Mouse (Mus musculus) limb, embryonic 14.5 days (tissue): ENCODE data around the gene Gm49661. TPM values are rescaled to one million over a fixed set of nuclear protein-coding genes. Genes with fewer than 3 reads are reported as not detected.

Source experiments
- ATAC-seq: fragments of 200-750 bp; cut with Nextera tagmentation; 2 replicates; pipeline ENCODE4 v1.8.0; 2017; ENCODE audit warnings: low read depth, moderate number of reproducible peaks, moderate TSS enrichment; ENCODE audit not compliant: low FRiP score
- DNase-seq: peaks from one replicate; pipeline ENCODE4 v3.0.0-alpha.2; 2015; ENCODE audit warnings: low spot score
- H3K27ac ChIP-seq: fragments of 300-500 bp; sonication (generic); replicated peaks from 2 replicates; pipeline ENCODE4 v1.5.1; 2014; ENCODE audit warnings: low read depth, mild to moderate bottlenecking, low read length, moderate library complexity, mixed read lengths
- H3K27me3 ChIP-seq: fragments of 300-500 bp; sonication (generic); 2 replicates; pipeline ENCODE4 v1.6.1; 2014; ENCODE audit warnings: low read length, mixed read lengths; ENCODE audit not compliant: control insufficient read depth, insufficient read depth
- H3K36me3 ChIP-seq: fragments of 300-500 bp; sonication (generic); 2 replicates; pipeline ENCODE4 v1.6.1; 2014; ENCODE audit warnings: mild to moderate bottlenecking, low read length, moderate library complexity, mixed read lengths; ENCODE audit not compliant: control insufficient read depth, insufficient read depth
- H3K4me1 ChIP-seq: fragments of 300-500 bp; sonication (generic); 2 replicates; pipeline ENCODE4 v1.6.1; 2014; ENCODE audit warnings: antibody characterized with exemption, low read length, mixed read lengths; ENCODE audit not compliant: control insufficient read depth, insufficient read depth
- H3K4me2 ChIP-seq: fragments of 300-500 bp; sonication (generic); replicated peaks from 2 replicates; pipeline ENCODE4 v1.6.1; 2014; ENCODE audit warnings: low read depth, mild to moderate bottlenecking, low read length, moderate library complexity; ENCODE audit not compliant: severe bottlenecking
- H3K4me3 ChIP-seq: fragments of 300-500 bp; sonication (generic); replicated peaks from 2 replicates; pipeline ENCODE4 v1.5.1; 2014; ENCODE audit warnings: low read length
- H3K9ac ChIP-seq: fragments of 300-500 bp; sonication (generic); 2 replicates; pipeline ENCODE4 v1.6.1; 2014; ENCODE audit warnings: mild to moderate bottlenecking, low read depth, low read length, moderate library complexity; ENCODE audit not compliant: severe bottlenecking
- H3K9me3 ChIP-seq: fragments of 300-500 bp; sonication (generic); 2 replicates; pipeline ENCODE4 v1.6.1; 2016; ENCODE audit warnings: low read length; ENCODE audit not compliant: control insufficient read depth
- POLR2A ChIP-seq: fragments of 200-500 bp; IDR thresholded peaks from 2 replicates; pipeline ENCODE4 v1.8.0; 2012; ENCODE audit warnings: inconsistent platforms, mild to moderate bottlenecking, moderate library complexity, borderline replicate concordance; ENCODE audit not compliant: insufficient read depth, insufficient read length; ENCODE audit errors: extremely low read depth
- WGBS: fragments of 180-500 bp; shearing (Covaris S2); extraction: QIAGEN DNeasy Blood & Tissue Kit; methylation state at CpG from one replicate; pipeline ENCODE4 v1.1.7; 2014; 5-methylcytosine and 5-hydroxymethylcytosine counted together
- polyA plus RNA-seq, 2 experiments: library from polyadenylated mRNA; depleted of rRNA in 1 of 2; stranded (reverse) in 1 of 2; unstranded in 1 of 2; fragments of >200 nt; fragmentation: Nextera tagmentation in 1 of 2; extraction: Ambion mirVana in 1 of 2; gene quantifications; 2 replicates each; pipeline versions ENCODE4 v1.2.1 to v1.2.3; 2012 to 2014

Gene Gm49661
- polyA plus RNA-seq, 2 experiments: not detected

- Histone ChIP-seq H3K9me3 (no peaks in the 10 kb centered on the region), H3K36me3 (no peaks in the 10 kb centered on the region), H3K27me3 (peaks cover 12% of the 10 kb centered on the region), H3K4me2 (no peak overlapping the region), H3K4me1 (peaks cover 46% of the 10 kb centered on the region), H3K27ac (no peak overlapping the region), H3K4me3 (no peak overlapping the region), H3K9ac (no peak overlapping the region)
- 76% methylated on average over 15 of the region's 15 CpGs for WGBS
- DNase-seq: no peak
- no peak for TF ChIP-seq POLR2A
- ATAC-seq: no peak
Measured at GRCm38 (mm10) chr8:84981644-84982498, 12.6 kb upstream of the Gm49661 start.

- H3K4me1 ChIP-seq: peaks cover 53% of the 10 kb centered on the region
Measured at GRCm38 (mm10) chr8:84980622-84981358, 11.6 kb upstream of the Gm49661 start.

GRCm38 (mm10) chr8:84979599-84980421 lies 10.6 kb upstream of the Gm49661 start:
- peak; percentile 92 for DNase-seq
- WGBS: 1% methylated on average over 26 of the region's 42 CpGs
- Histone ChIP-seq H3K9me3 (no peaks in the 10 kb centered on the region), H3K4me2 (peak overlapping the region; percentile 99), H3K27ac (0 out of 2 replicates have a peak overlapping the region, but pooled peaks have one; percentile 21), H3K9ac (peak overlapping the region; percentile 44), H3K4me1 (peaks cover 46% of the 10 kb centered on the region), H3K36me3 (no peaks in the 10 kb centered on the region), H3K27me3 (peaks cover 15% of the 10 kb centered on the region), H3K4me3 (peak overlapping the region; percentile 64)
- TF ChIP-seq POLR2A: no peak
- ATAC-seq: peak; percentile 42

More at GRCm38 (mm10) chr8:84980622-84981358, 11.6 kb upstream of the Gm49661 start:
- TF ChIP-seq POLR2A: no peak
- H3K9ac ChIP-seq: no peak overlapping the region
- WGBS: 26% methylated on average over 11 of the region's 11 CpGs
- DNase-seq (no peak), ATAC-seq (no peak)
- H3K27ac ChIP-seq: no peak overlapping the region
- peak overlapping the region; percentile 64; the same call in 1 of the 2 replicates for H3K4me3 ChIP-seq
- no peaks in the 10 kb centered on the region for H3K36me3 ChIP-seq
- H3K9me3 ChIP-seq: no peaks in the 10 kb centered on the region
- no peak overlapping the region; the same call in 1 of the 2 replicates for H3K4me2 ChIP-seq
- H3K27me3 ChIP-seq: peaks cover 15% of the 10 kb centered on the region

- DNase-seq (peak; percentile 84), ATAC-seq (peak; percentile 73)
- H3K4me2 ChIP-seq: peak within 1 kb of the TSS; percentile 99
- H3K9ac ChIP-seq: peak within 1 kb of the TSS; percentile 66
- H3K36me3 ChIP-seq: peaks cover 11% of the 10 kb centered on the region
- H3K4me3 ChIP-seq: peak within 1 kb of the TSS; percentile 64
- under 1% methylated on average over 62 of the region's 63 CpGs for WGBS
- H3K27me3 ChIP-seq: peaks cover 15% of the 10 kb centered on the region
- peaks cover 40% of the 10 kb centered on the region for H3K4me1 ChIP-seq
- 0 out of 2 replicates have a peak within 1 kb of the TSS, but pooled peaks have one; percentile 21 for H3K27ac ChIP-seq
- peak; percentile 97; the same call in 1 of the 2 replicates for TF ChIP-seq POLR2A
- H3K9me3 ChIP-seq: no peaks in the 10 kb centered on the region
Measured at GRCm38 (mm10) chr8:84978248-84978940, 9.2 kb upstream of the Gm49661 start, which contains the start of gene Junb. Junb (minus strand) TSS chr8:84978718.
